Mouse (Mus musculus) erythroid progenitor cell, adult 5-6 weeks (primary cell): ENCODE measurements at regions not wholly inside any gene's neighbourhood (a gene's known extent, or its start where the extent isn't known, plus 50 kb on each side); places are given as distances from the start of the nearest gene placed in this dataset.

Experiments
- ATAC-seq: replicated peaks from 2 replicates; pipeline ENCODE4 v1.8.0; 2016; ENCODE audit warnings: moderate number of reproducible peaks, mild to moderate bottlenecking, moderate TSS enrichment, inconsistent platforms; ENCODE audit not compliant: poor library complexity, low FRiP score, severe bottlenecking

DNA sequence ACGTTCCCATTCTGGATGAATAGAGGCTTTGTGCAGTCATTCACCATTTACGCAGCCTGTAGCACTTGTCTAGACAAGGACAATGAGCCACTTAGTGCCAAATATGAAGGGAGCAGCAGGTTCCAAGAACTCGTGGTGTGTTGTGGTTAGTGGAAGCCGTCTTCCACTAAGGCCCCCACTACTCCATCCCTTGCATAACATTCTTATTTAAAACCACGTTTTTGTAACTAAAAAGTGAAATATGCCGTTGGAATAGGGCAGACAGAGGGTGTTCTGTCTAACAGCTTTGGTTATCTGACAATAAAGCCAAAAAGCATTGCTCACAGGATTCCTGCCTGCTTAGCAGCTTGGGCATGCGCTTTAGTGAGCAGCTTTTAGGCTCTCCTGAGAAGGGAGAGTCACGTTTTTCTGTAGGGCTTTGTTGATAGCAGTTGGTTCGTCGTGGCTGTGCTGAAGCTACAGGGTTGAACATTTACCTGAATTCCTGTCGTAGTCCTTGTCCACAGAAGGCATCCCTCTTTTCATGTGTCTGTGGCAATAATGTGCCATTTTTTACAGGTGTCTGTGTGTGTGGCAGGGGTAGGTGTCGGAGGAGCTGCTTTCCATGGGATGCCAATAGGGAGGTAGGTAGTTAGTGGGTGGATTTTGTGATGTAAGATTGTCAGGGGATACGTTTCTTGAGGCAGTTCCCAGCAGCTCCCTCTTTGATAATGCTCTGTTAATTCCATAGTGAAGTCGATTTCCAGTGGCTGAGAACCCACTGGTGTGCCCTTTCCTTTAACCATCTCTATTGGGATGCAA is 221.9 kb downstream of the 1700064H15Rik start:
- no peak for ATAC-seq

DNA sequence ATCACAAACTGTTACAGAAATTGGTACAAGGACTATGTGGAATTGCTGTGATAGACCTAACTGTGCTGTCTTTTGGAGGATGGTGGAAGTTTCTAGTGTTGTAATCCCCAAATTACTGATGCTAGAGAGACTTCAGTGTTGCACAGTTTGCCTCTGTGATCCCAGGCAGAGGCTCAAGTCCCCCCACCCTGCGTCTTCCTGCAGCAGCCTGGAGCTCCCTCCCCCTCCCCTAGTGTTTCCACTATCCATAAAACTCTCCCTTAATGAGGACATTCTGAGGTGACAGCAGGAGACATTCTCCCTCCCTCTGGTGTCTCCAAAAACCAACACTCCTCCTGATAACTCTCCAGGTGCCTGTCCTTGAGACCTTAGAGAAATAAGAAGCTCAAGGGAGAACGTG is 242.8 kb downstream of the 1700064H15Rik start:
- ATAC-seq = no peak

DNA sequence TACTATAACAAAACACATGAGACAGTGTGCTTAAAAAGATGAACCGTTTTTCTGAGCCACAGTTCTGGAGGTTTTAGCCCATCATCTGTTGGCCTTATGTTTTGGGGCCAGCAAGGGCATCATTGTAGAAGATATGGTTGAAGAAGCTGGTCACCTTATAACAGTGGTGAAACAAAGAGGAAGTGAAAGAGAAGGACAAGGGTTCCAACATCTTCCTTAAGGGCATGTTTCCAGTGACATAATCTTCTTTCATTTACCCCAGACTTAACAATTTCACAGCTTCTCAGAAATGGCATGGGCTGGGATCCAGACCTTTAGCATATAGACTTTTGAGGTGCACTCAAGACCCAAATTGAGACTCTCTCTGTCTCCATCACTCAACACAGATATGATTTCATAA is 259.5 kb downstream of the 1700064H15Rik start:
- ATAC-seq = no peak

GRCm38 (mm10) chr3:19367761-19368160 is 260.7 kb downstream of the 1700064H15Rik start:
- ATAC-seq = no peak
